Mouse (Mus musculus) left cerebral cortex, adult 9 months (tissue): ENCODE results near the gene Pdzd2.

Experiments used
- DNase-seq, 2 experiments: peaks; one replicate each; pipeline ENCODE4 v3.0.0; 2022; ENCODE audit warnings: low spot score in 2 of 2

Gene Pdzd2

DNA sequence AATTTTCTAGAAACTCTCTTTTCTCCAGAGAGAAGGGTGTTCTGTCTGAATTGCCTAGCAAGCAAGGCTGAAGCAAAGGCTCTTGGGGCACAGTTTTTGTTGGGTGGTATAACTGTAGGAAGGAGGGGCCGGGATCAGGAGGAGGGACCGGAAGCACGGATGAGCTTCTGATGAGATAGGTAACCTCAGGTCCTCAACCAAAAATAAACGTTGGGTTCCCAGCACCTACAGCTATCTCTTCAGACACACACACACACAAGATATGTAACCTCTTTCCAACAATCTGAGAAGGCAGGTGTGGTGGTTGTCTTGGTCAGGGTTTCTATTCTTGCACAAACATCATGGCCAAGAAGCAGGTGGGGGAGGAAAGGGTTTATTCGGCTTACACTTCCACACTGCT, 422.4 kb downstream of the Pdzd2 start:
- DNase-seq = no peak

DNA sequence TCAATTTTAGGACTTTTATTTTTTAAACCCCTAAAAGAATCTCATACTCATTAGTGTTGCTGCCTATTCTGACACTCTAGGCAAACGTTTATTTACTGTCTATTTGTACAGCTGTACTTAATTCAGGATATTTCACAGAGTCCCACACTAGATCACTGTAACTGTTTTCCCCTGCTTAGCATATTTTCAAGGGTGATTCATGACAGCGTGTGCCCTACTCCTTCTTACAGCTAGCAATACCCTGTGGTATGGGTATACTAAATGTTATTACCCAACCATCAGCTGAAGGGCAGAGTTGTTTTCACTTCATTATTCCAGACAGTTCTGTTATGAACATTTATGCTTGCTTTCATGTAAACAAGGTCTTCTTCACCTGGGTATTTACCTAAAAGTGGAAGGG, 423.7 kb downstream of the Pdzd2 start:
- DNase-seq = no peak

DNA sequence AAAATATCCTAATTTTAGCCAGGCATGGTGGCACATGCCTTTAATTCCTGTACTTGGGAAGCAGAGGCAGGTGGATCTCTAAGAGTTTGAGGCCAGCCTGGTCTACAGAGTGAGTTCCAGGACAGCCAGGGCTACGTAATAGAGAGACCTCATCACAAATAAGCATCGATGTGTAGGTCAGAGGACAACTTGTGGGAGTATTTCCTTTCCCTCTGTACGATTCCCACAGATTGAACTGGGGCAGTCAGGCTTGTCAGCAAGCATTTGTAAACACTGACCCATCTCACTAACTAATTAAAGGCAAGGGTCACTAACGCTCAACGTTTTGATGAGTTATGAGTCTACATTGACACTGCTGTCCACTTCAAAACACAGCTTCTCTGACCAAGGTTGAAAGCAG, 425.1 kb downstream of the Pdzd2 start:
- DNase-seq = no peak

DNA sequence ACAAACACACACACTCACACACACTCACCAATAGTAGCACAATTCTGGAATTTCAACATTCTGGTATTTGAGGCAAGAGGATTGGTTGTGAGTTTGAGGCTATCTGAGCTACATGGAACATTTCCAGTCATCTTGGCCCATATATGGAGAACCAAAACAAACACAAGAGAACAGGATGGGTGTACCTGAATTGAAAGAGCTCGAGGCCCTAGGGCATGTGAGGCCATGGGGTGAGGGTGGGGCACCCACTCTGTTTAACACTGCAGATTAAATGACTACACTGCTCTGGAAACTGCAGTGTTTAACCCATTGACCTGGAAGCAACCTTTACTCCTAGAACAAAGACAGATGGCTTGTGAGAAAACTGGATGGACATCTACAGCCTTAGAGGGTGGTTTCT, 426.5 kb downstream of the Pdzd2 start:
- DNase-seq = no peak

DNA sequence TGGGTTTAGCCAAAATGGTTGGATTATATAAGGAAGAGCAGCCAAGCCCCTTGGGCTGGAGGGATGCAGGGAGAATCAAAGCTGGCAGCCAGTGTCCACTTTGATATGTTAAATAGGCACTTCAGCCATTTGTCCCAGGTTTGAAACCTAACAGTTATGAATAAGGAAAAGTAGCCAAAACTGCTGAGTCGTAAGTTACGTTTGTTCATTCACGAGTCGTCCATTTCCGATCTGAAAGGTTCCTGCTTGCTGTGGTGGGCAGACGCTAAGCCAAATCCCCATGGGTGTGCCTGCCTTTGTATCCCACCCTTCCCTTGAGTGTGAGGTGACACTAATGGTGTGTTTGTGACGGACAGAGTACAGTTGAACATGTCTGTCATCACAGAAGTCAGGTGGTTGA, 428.3 kb downstream of the Pdzd2 start:
- DNase-seq = no peak

DNA sequence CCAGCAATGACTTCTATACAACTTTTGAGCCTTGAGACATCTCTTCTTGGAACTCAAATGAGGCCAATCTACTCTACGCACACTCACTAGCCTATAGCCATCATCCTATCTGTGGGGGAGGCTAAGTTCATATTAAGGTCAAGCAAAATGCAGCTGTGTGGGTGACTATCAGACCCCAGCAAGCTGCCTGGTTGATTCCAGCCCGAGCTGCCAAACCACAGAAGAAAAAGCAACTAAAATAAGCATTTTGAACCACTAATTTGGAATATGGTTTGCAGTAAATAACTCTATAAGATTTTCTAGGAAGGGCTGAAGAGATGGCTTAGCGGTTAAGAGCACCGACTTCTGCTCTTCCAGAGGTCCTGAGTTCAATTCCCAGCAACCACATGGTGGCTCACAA, 429.0 kb downstream of the Pdzd2 start:
- DNase-seq = no peak
